Mouse (Mus musculus): Measurements from ENCODE around the gene Cmah.
A peak's percentile ranks its signal among the peaks of the same experiment; 100 is the strongest.

Gene Cmah

GRCm38 (mm10) chr13:24327201-24327600, at the start of gene Cmah:
Cmah (plus strand) TSS chr13:24327404.
- DNase-seq (ENCODE audit: low read depth, low spot score), result no peak

GRCm38 (mm10) chr13:24279407-24279761, 47.8 kb upstream of the Cmah start:
- no peak for DNase-seq (ENCODE audit: low read depth, low spot score)

- no peak for DNase-seq (ENCODE audit: low read depth, low spot score)
Observed at GRCm38 (mm10) chr13:24279762-24280438, 47.3 kb upstream of the Cmah start.

- peak; percentile 64 for DNase-seq (ENCODE audit: low read depth, low spot score)
Observed at GRCm38 (mm10) chr13:24280439-24281431, 46.5 kb upstream of the Cmah start, which contains the start of gene Carmil1. Carmil1 (minus strand) TSS chr13:24280795.

- no peak for DNase-seq (ENCODE audit: low read depth, low spot score)
Observed at GRCm38 (mm10) chr13:24287381-24287780, 39.8 kb upstream of the Cmah start.

- DNase-seq (ENCODE audit: low read depth, low spot score), result peak; percentile 40
Observed at GRCm38 (mm10) chr13:24297252-24297651, 30.0 kb upstream of the Cmah start.

- no peak for DNase-seq (ENCODE audit: low read depth, low spot score)
Observed at GRCm38 (mm10) chr13:24305486-24305885, 21.7 kb upstream of the Cmah start.

- no peak for DNase-seq (ENCODE audit: low read depth, low spot score)
Observed at GRCm38 (mm10) chr13:24306248-24306647, 21.0 kb upstream of the Cmah start.

GRCm38 (mm10) chr13:24311011-24311940, 15.9 kb upstream of the Cmah start:
- no peak for DNase-seq (ENCODE audit: low read depth, low spot score)

- DNase-seq (ENCODE audit: low read depth, low spot score), result no peak
Observed at GRCm38 (mm10) chr13:24316563-24316962, 10.6 kb upstream of the Cmah start.

- peak; percentile 16 for DNase-seq (ENCODE audit: low read depth, low spot score)
Observed at GRCm38 (mm10) chr13:24318618-24319017, 8.6 kb upstream of the Cmah start.

- DNase-seq (ENCODE audit: low read depth, low spot score), result no peak
Observed at GRCm38 (mm10) chr13:24321313-24321712, 5.9 kb upstream of the Cmah start.

- no peak for DNase-seq (ENCODE audit: low read depth, low spot score)
Observed at GRCm38 (mm10) chr13:24328036-24328817, 1.0 kb downstream of the Cmah start.

- no peak for DNase-seq (ENCODE audit: low read depth, low spot score)
Observed at GRCm38 (mm10) chr13:24330128-24330527, 2.9 kb downstream of the Cmah start.

- DNase-seq (ENCODE audit: low read depth, low spot score), result no peak
Observed at GRCm38 (mm10) chr13:24330836-24331523, 3.8 kb downstream of the Cmah start.

- no peak for DNase-seq (ENCODE audit: low read depth, low spot score)
Observed at GRCm38 (mm10) chr13:24332537-24332936, 5.3 kb downstream of the Cmah start.

GRCm38 (mm10) chr13:24336818-24337217, 9.6 kb downstream of the Cmah start:
- DNase-seq (ENCODE audit: low read depth, low spot score), result no peak

GRCm38 (mm10) chr13:24337874-24338273, 10.7 kb downstream of the Cmah start:
- DNase-seq (ENCODE audit: low read depth, low spot score), result peak; percentile 55

GRCm38 (mm10) chr13:24338343-24338861, 11.2 kb downstream of the Cmah start:
- no peak for DNase-seq (ENCODE audit: low read depth, low spot score)

GRCm38 (mm10) chr13:24339907-24340306, 12.7 kb downstream of the Cmah start:
- no peak for DNase-seq (ENCODE audit: low read depth, low spot score)
